Mouse (Mus musculus) kidney, postnatal 0 days (tissue): Measurements from ENCODE around the gene Yrdc. TPM values are rescaled to one million over a fixed set of nuclear protein-coding genes. Genes with fewer than 3 reads are reported as not detected.

Experiments
- ATAC-seq: fragments of 200-750 bp; cut with Nextera tagmentation; replicated peaks from 2 replicates; pipeline ENCODE4 v1.8.0; 2017; ENCODE audit warnings: low read depth, moderate number of reproducible peaks, moderate TSS enrichment, moderate library complexity; ENCODE audit not compliant: low FRiP score
- DNase-seq: peaks from one replicate; pipeline ENCODE4 v3.0.0-alpha.2; 2016; ENCODE audit warnings: low spot score
- H3K27ac ChIP-seq: fragments of 300-500 bp; sonication (generic); 2 replicates; pipeline ENCODE4 v1.5.1; 2014; ENCODE audit warnings: mild to moderate bottlenecking
- H3K27me3 ChIP-seq: fragments of 300-500 bp; sonication (generic); 2 replicates; pipeline ENCODE4 v1.6.1; 2014; ENCODE audit warnings: low read length, mixed read lengths; ENCODE audit not compliant: insufficient read depth
- H3K36me3 ChIP-seq: fragments of 300-500 bp; sonication (generic); 2 replicates; pipeline ENCODE4 v1.6.1; 2014; ENCODE audit warnings: low read length, mixed read lengths; ENCODE audit not compliant: insufficient read depth
- H3K4me1 ChIP-seq: fragments of 300-500 bp; sonication (generic); replicated peaks from 2 replicates; pipeline ENCODE4 v1.6.1; 2014; ENCODE audit warnings: antibody characterized with exemption, low read length, mixed read lengths; ENCODE audit not compliant: insufficient read depth
- H3K4me2 ChIP-seq: fragments of 300-500 bp; sonication (generic); 2 replicates; pipeline ENCODE4 v1.6.1; 2014; ENCODE audit warnings: mild to moderate bottlenecking, low read length, moderate library complexity, mixed read lengths
- H3K4me3 ChIP-seq: fragments of 300-500 bp; sonication (generic); replicated peaks from 2 replicates; pipeline ENCODE4 v1.5.1; 2014; ENCODE audit warnings: low read depth, low read length
- H3K9ac ChIP-seq: fragments of 300-500 bp; sonication (generic); 2 replicates; pipeline ENCODE4 v1.6.1; 2014; ENCODE audit warnings: low read depth, low read length
- H3K9me3 ChIP-seq: fragments of 300-500 bp; sonication (generic); replicated peaks from 2 replicates; pipeline ENCODE4 v1.6.1; 2016; ENCODE audit warnings: low read length, inconsistent platforms, mixed read lengths
- CTCF ChIP-seq: IDR thresholded peaks from 2 replicates; pipeline ENCODE4 v1.5.1; 2016; ENCODE audit warnings: antibody characterized with exemption, low read depth, mild to moderate bottlenecking, moderate library complexity
- WGBS: fragments of 180-500 bp; shearing (Covaris S2); extraction: QIAGEN DNeasy Blood & Tissue Kit; methylation state at CpG from one replicate; pipeline ENCODE4 v1.1.7; 2014; 5-methylcytosine and 5-hydroxymethylcytosine counted together
- polyA plus RNA-seq: library from polyadenylated mRNA; unstranded; fragments of >200 nt; fragmentation: Nextera tagmentation; extraction: Ambion mirVana; gene quantifications from 2 replicates; pipeline ENCODE4 v1.2.1, GENCODE M21; 2015

The Yrdc gene
- polyA plus RNA-seq, 1 experiment from 2014 or later = 39.2 TPM

GRCm38 (mm10) chr4:124824967-124825366, 25.5 kb upstream of the Yrdc start:
- Histone ChIP-seq H3K4me1 (no peaks in the 10 kb centered on the region), H3K27ac (no peak overlapping the region), H3K4me2 (no peak overlapping the region), H3K9me3 (no peaks in the 10 kb centered on the region), H3K4me3 (no peak overlapping the region), H3K9ac (no peak overlapping the region), H3K36me3 (peaks cover 33% of the 10 kb centered on the region), H3K27me3 (no peaks in the 10 kb centered on the region)
- TF ChIP-seq CTCF = no peak
- DNase-seq = no peak
- no peak for ATAC-seq
- 90% methylated on average over 6 of the region's 6 CpGs for WGBS

GRCm38 (mm10) chr4:124825371-124825965, 25.0 kb upstream of the Yrdc start:
- DNase-seq (no peak), ATAC-seq (no peak)
- H3K27me3 ChIP-seq = no peaks in the 10 kb centered on the region
- no peak overlapping the region for H3K4me2 ChIP-seq
- no peak overlapping the region for H3K4me3 ChIP-seq
- H3K9me3 ChIP-seq = no peaks in the 10 kb centered on the region
- no peaks in the 10 kb centered on the region for H3K4me1 ChIP-seq
- H3K36me3 ChIP-seq = peaks cover 33% of the 10 kb centered on the region
- H3K27ac ChIP-seq = no peak overlapping the region
- H3K9ac ChIP-seq = no peak overlapping the region
- 96% methylated on average over 21 of the region's 21 CpGs for WGBS
- no peak for TF ChIP-seq CTCF

- ATAC-seq (no peak), DNase-seq (no peak)
- Histone ChIP-seq H3K27ac (no peak overlapping the region), H3K4me3 (no peak overlapping the region), H3K36me3 (peaks cover 25% of the 10 kb centered on the region), H3K27me3 (no peaks in the 10 kb centered on the region), H3K4me1 (no peaks in the 10 kb centered on the region), H3K9ac (no peak overlapping the region), H3K9me3 (no peaks in the 10 kb centered on the region), H3K4me2 (no peak overlapping the region)
- WGBS = 70% methylated on average over 5 of the region's 5 CpGs
- no peak for TF ChIP-seq CTCF
Observed at GRCm38 (mm10) chr4:124829671-124830070, 20.8 kb upstream of the Yrdc start.

DNA sequence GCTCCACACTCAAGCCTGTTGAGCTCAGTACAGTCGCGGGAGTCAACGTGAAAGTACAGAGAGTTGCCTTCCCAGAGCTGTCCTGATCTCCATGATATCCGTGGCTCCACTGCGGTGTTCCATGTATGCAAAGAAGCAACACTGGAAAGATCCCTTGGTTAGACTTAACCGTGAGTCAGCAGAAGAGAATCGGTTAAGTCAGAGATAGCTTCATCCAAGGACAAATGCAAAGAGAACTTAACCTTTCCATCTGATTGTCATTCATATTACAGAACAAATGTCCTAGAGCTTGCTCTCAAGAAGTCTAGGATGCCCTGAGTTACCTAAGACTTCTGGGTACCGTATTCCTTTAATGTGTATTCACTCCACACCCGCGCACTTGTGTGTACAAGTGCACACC, 17.7 kb upstream of the Yrdc start:
- H3K27ac ChIP-seq = no peak overlapping the region
- no peaks in the 10 kb centered on the region for H3K4me1 ChIP-seq
- no peak overlapping the region for H3K4me2 ChIP-seq
- 95% methylated on average over 10 of the region's 10 CpGs for WGBS
- no peak overlapping the region for H3K4me3 ChIP-seq
- H3K9me3 ChIP-seq = no peaks in the 10 kb centered on the region
- peaks cover 24% of the 10 kb centered on the region for H3K36me3 ChIP-seq
- no peaks in the 10 kb centered on the region for H3K27me3 ChIP-seq
- ATAC-seq = no peak
- no peak for TF ChIP-seq CTCF
- no peak overlapping the region for H3K9ac ChIP-seq
- no peak for DNase-seq

- Histone ChIP-seq H3K36me3 (peaks cover 33% of the 10 kb centered on the region; the same call in 1 of the 2 replicates), H3K27me3 (no peaks in the 10 kb centered on the region), H3K4me2 (no peak overlapping the region), H3K4me3 (no peak overlapping the region), H3K27ac (no peak overlapping the region), H3K9ac (no peak overlapping the region), H3K9me3 (no peaks in the 10 kb centered on the region), H3K4me1 (no peaks in the 10 kb centered on the region)
- no peak for TF ChIP-seq CTCF
- WGBS = 86% methylated on average over 14 of the region's 14 CpGs
- ATAC-seq (no peak), DNase-seq (no peak)
Observed at GRCm38 (mm10) chr4:124838035-124838700, 12.3 kb upstream of the Yrdc start.

GRCm38 (mm10) chr4:124840998-124841397, 9.5 kb upstream of the Yrdc start:
- H3K9me3 ChIP-seq = no peaks in the 10 kb centered on the region
- H3K4me3 ChIP-seq = no peak overlapping the region
- WGBS = 94% methylated on average over 1 of the region's 1 CpGs
- no peak overlapping the region for H3K27ac ChIP-seq
- H3K27me3 ChIP-seq = no peaks in the 10 kb centered on the region
- no peak overlapping the region for H3K9ac ChIP-seq
- TF ChIP-seq CTCF = peak; percentile 32; the same call in 1 of the 2 replicates
- H3K4me2 ChIP-seq = no peak overlapping the region
- DNase-seq (no peak), ATAC-seq (no peak)
- H3K36me3 ChIP-seq = peaks cover 35% of the 10 kb centered on the region; the same call in 1 of the 2 replicates
- no peaks in the 10 kb centered on the region for H3K4me1 ChIP-seq
